Mouse (Mus musculus): ENCODE measurements around the gene Alg5. TPM values are rescaled to one million over a fixed set of nuclear protein-coding genes. Genes with fewer than 3 reads are reported as not detected.

Alg5 gene
- polyA plus RNA-seq, 1 experiment: not detected

DNA sequence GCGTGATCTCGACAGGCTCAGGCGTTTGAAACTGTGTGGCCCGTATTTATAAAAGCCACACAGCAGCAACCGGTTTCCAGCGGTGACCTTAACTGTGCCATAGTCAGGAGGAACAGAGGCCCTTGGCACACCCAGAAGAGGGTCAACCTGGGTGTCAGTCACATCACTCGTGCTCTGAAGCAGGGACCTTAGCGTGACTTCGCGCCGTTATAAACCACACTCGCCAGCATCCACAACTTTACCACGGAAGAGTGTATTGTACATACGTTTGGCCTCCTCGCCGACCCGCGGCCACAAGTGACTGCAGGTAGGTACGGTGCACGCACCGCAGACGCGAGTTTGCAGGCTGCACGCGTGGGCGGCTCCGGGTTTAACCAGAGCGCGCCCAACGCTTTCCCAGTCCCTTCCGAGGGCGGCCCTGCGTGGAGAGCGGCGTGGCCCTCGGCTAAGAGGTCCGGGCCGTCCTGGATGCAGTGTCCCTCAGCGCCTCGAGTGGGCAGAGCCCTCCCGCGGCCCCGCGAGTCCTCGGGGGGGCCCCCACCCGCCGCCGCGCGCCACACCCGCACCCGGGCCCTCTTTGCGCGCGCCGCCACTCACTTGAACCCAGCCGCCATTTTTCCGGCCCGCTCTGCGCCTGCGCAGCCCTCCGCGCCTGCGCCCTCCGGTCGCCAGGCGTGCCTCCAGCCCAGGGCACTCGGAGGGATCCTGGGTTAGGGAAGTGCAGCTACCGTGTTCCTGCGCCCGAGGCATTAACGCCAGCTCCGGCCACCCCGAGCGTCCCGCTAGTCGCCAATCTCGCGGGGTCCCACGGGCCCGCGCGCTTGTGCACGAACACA is 710 bp upstream of the Alg5 start:
- Histone ChIP-seq H3K27me3 (ENCODE audit: control insufficient read depth) (no peaks in the 10 kb centered on the region), H3K9me3 (ENCODE audit: control insufficient read depth, low read length) (no peaks in the 10 kb centered on the region), H3K36me3 (ENCODE audit: control insufficient read depth) (peaks cover 53% of the 10 kb centered on the region), H3K4me3 (replicated peaks) (peak overlapping the region; percentile 79), H3K4me1 (ENCODE audit: control insufficient read depth) (peaks cover 35% of the 10 kb centered on the region)
- TF ChIP-seq GATA1 (IDR thresholded peaks at IDR 0.05; ENCODE audit: low read length) (no peak), TAL1 (IDR thresholded peaks at IDR 0.05; ENCODE audit: low read length) (no peak)

DNA sequence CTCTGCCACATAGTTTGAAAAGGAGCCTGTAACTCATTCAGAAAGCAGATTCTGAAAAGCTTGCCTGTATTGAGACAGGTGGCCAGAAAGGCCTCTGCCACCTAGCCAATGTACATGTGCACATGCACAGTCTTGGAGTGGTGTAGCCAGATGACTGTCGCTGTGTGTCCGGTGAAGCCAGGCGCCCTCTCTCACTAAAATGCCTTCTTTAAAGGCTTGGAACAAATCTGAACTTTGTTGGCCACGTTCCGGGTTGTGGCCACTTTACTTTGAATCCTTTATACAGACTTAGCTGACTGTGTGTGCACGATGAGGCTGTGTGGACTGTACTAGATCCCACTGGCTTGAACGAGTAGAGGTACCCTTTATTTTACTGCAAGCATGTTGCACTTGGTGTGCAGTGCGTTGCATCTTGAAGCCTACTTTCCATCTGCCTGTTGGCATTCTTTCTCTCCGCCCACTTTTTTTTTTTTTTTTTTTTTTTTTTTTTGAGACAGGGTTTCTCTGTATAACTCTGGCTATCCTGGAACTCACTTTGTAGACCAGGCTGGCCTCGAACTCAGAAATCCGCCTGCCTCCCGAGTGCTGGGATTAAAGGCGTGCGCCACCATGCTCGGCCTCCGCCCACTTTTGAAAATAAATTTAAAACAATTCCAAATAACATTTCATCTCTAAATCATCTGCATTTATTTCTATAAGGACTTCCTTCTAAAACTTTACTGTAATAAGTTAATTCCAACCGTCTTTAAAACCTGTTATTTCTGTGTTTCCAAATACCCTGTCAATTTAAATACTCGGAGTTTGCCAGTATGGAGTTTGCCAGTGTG is 975 bp downstream of the Alg5 start:
- Histone ChIP-seq H3K9me3 (ENCODE audit: control insufficient read depth, low read length) (no peaks in the 10 kb centered on the region), H3K27me3 (ENCODE audit: control insufficient read depth) (no peaks in the 10 kb centered on the region), H3K4me1 (ENCODE audit: control insufficient read depth) (peaks cover 35% of the 10 kb centered on the region), H3K36me3 (ENCODE audit: control insufficient read depth) (peaks cover 46% of the 10 kb centered on the region), H3K4me3 (replicated peaks) (peak overlapping the region; percentile 79)
- TF ChIP-seq TAL1 (IDR thresholded peaks at IDR 0.05; ENCODE audit: low read length): no peak
- TF ChIP-seq GATA1 (IDR thresholded peaks at IDR 0.05; ENCODE audit: low read length): no peak

DNA sequence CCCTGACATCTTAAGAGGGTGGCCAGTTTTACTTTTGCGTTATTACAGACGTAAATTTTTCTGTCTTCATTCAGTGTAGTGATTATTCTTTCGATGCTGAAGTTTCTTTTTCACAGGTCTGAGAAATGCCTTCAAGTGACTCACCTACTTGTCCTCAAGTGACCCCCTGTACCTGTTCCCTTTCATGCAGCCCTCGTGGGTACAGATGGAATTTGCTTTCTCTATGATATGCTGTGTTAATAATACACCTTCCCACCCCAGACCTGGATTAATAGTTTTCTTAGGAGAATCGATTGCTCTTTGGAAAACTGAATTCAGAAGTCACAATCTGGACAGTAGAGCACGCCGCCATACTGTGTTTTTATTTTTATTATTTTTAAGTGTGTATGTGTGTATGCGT is 2.0 kb downstream of the Alg5 start:
- H3K4me1 ChIP-seq (ENCODE audit: control insufficient read depth): peaks cover 30% of the 10 kb centered on the region
- peaks cover 46% of the 10 kb centered on the region for H3K36me3 ChIP-seq (ENCODE audit: control insufficient read depth)
- TF ChIP-seq TAL1 (IDR thresholded peaks at IDR 0.05; ENCODE audit: low read length) (no peak), GATA1 (IDR thresholded peaks at IDR 0.05; ENCODE audit: low read length) (no peak)

DNA sequence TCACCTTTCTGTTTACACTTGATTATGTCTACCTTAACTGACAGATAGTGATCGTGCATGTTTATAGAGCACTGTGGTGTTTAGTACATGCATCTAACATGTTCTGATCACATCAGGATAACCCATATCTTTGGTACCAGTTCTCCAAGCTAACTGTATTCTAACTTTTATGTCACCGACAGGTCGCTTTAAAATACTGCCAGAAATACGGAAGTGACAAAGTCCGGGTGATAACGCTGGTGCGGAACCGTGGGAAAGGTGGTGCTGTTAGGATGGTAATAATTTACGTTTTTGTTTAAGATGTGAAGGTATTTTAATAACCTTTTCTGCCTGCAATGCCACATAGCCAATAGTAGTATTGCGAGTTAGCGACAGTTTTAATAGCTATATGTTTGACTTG is 6.6 kb downstream of the Alg5 start:
- no peak for TF ChIP-seq TAL1 (IDR thresholded peaks at IDR 0.05; ENCODE audit: low read length)
- TF ChIP-seq GATA1 (IDR thresholded peaks at IDR 0.05; ENCODE audit: low read length): no peak
- Histone ChIP-seq H3K27me3 (ENCODE audit: control insufficient read depth) (no peaks in the 10 kb centered on the region), H3K4me3 (replicated peaks) (no peak overlapping the region), H3K4me1 (ENCODE audit: control insufficient read depth) (no peaks in the 10 kb centered on the region), H3K9me3 (ENCODE audit: control insufficient read depth, low read length) (no peaks in the 10 kb centered on the region), H3K36me3 (ENCODE audit: control insufficient read depth) (peaks cover 78% of the 10 kb centered on the region)

More for the DNA sequence above, 2.0 kb downstream of the Alg5 start:
- Histone ChIP-seq H3K27me3 (ENCODE audit: control insufficient read depth) (no peaks in the 10 kb centered on the region), H3K9me3 (ENCODE audit: control insufficient read depth, low read length) (no peaks in the 10 kb centered on the region), H3K4me3 (replicated peaks) (no peak overlapping the region)

- TF ChIP-seq TAL1 (IDR thresholded peaks at IDR 0.05; ENCODE audit: low read length): no peak
- no peak for TF ChIP-seq GATA1 (IDR thresholded peaks at IDR 0.05; ENCODE audit: low read length)
- H3K4me1 ChIP-seq (ENCODE audit: control insufficient read depth): no peaks in the 10 kb centered on the region
- no peaks in the 10 kb centered on the region for H3K27me3 ChIP-seq (ENCODE audit: control insufficient read depth)
- H3K9me3 ChIP-seq (ENCODE audit: control insufficient read depth, low read length): no peaks in the 10 kb centered on the region
- peaks cover 93% of the 10 kb centered on the region for H3K36me3 ChIP-seq (ENCODE audit: control insufficient read depth)
- H3K4me3 ChIP-seq (replicated peaks): no peak overlapping the region
Observed at GRCm38 (mm10) chr3:54745799-54746198, 10.5 kb downstream of the Alg5 start.

DNA sequence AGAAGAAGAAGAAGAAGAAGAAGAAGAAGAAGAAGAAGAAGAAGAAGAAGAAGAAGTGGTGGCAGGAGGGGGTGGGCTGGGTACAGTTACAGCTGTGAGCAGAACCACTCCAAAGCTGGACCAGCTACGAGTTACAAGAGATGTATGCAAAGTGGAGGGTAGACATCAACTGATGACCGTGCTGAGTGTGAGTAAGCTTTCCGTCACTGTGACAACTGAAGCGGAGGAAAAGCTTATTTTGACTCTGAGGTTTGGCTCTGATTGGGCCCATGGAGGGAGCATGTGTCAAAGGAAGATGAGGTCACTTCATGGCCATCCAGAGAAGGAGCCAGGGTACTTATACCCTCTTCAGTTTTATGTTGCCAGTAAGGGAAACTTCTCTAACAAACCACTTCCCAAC is 18.1 kb downstream of the Alg5 start:
- Histone ChIP-seq H3K4me3 (replicated peaks) (no peak overlapping the region), H3K9me3 (ENCODE audit: control insufficient read depth, low read length) (no peaks in the 10 kb centered on the region), H3K36me3 (ENCODE audit: control insufficient read depth) (peaks cover 25% of the 10 kb centered on the region), H3K27me3 (ENCODE audit: control insufficient read depth) (peaks cover 29% of the 10 kb centered on the region), H3K4me1 (ENCODE audit: control insufficient read depth) (no peaks in the 10 kb centered on the region)
- TF ChIP-seq GATA1 (IDR thresholded peaks at IDR 0.05; ENCODE audit: low read length) (no peak), TAL1 (IDR thresholded peaks at IDR 0.05; ENCODE audit: low read length) (no peak)

DNA sequence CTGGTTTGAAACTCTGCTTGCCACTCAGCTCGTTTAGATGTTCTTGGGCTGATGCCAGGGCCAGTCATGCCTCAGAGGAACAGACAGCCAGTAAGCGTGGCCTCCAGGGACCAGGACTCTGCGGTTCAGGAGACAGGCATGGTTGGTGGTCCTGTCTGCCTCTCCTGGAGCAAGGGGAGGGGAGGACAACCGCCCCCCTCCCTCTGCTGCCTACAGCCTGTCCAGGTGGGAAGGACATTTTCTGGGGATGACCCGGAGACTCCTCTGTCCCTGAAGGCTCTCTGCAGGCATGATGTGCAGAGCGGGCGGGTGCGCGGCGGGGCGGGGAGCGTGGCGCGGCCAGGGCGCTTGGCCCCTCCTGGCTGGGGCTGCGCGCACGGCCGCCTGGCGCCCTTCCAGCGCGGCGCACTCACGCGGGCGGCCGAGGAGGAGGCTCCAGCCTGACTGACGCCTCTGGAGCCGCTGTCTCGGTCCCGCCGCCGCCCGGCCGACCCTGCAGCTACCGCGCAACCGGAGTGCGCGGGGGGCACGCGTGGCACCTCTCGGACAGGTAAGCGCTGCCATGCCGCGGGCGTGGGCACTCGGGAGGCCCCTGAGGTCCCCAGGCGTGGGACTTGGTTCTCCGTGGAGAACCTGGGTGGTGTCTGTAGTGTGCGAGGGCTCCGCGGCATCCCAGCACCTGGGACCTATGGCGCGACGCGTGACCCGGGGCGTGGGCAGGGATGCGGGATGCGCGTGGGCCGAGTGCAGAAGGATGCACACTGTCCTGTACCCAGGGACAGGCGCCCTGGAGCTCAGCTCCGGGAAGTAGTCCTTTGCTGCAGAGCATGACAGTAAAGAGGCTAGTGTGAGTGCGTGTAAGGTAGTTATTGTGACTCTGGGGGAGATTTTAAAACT is 20.1 kb downstream of the Alg5 start, which contains the start of gene Smad9:
Gene Smad9, plus strand, starts transcription at position 438 of the 897 bp plus-strand sequence.
- peaks cover 29% of the 10 kb centered on the region for H3K27me3 ChIP-seq (ENCODE audit: control insufficient read depth)
- H3K4me3 ChIP-seq (replicated peaks): peak within 1 kb of the TSS; percentile 40

GRCm38 (mm10) chr3:54756058-54756457 is 20.7 kb downstream of the Alg5 start:
- Histone ChIP-seq H3K4me3 (replicated peaks) (no peak overlapping the region), H3K27me3 (ENCODE audit: control insufficient read depth) (peaks cover 29% of the 10 kb centered on the region), H3K9me3 (ENCODE audit: control insufficient read depth, low read length) (no peaks in the 10 kb centered on the region), H3K36me3 (ENCODE audit: control insufficient read depth) (peaks cover 1% of the 10 kb centered on the region), H3K4me1 (ENCODE audit: control insufficient read depth) (no peaks in the 10 kb centered on the region)
- no peak for TF ChIP-seq TAL1 (IDR thresholded peaks at IDR 0.05; ENCODE audit: low read length)

More for the DNA sequence above, 20.1 kb downstream of the Alg5 start, which contains the start of gene Smad9:
- H3K36me3 ChIP-seq (ENCODE audit: control insufficient read depth): peaks cover 7% of the 10 kb centered on the region
- H3K9me3 ChIP-seq (ENCODE audit: control insufficient read depth, low read length): no peaks in the 10 kb centered on the region
- TF ChIP-seq TAL1 (IDR thresholded peaks at IDR 0.05; ENCODE audit: low read length) (no peak), GATA1 (IDR thresholded peaks at IDR 0.05; ENCODE audit: low read length) (no peak)
- no peaks in the 10 kb centered on the region for H3K4me1 ChIP-seq (ENCODE audit: control insufficient read depth)
